Mouse (Mus musculus): Measurements from ENCODE around the gene Il11ra1. TPM values are rescaled to one million over a fixed set of nuclear protein-coding genes. Genes with fewer than 3 reads are reported as not detected.
"Not testable (repeated sequence)": the region's sequence is repeated elsewhere in the genome, so short reads cannot be mapped to it uniquely, and the experiment has no call there.

The Il11ra1 gene
- polyA plus RNA-seq, 2 experiments = 247 to 384 TPM

GRCm38 (mm10) chr4:41761680-41762079, 61.9 kb downstream of the Il11ra1 start:
- Histone ChIP-seq H3K27ac (replicated peaks; ENCODE audit: low read depth, low read length) (peak overlapping the region; percentile 93), H3K4me1 (ENCODE audit: control insufficient read depth, insufficient read depth, low read length) (peaks cover 21% of the 10 kb centered on the region), H3K9me3 (ENCODE audit: control insufficient read depth, low read length) (no peaks in the 10 kb centered on the region), H3K27me3 (ENCODE audit: control insufficient read depth, insufficient read depth, low read length) (no peaks in the 10 kb centered on the region), H3K36me3 (ENCODE audit: control insufficient read depth, insufficient read depth, low read length) (peaks cover 24% of the 10 kb centered on the region), H3K4me3 (replicated peaks; ENCODE audit: low read length) (peak overlapping the region; percentile 66), H3K9ac (ENCODE audit: low read depth, low read length, severe bottlenecking) (peak overlapping the region; percentile 68), H3K4me2 (replicated peaks; ENCODE audit: low read depth, low read length, severe bottlenecking) (peak overlapping the region; percentile 76)
- peak; percentile 7 for DNase-seq (ENCODE audit: low spot score)
- peak; percentile 7; the same call in 1 of the 2 replicates for ATAC-seq (ENCODE audit: low FRiP score, low read depth)
- no peak for TF ChIP-seq POLR2A (IDR thresholded peaks at IDR 0.05; ENCODE audit: borderline replicate concordance, extremely low read depth, insufficient read depth, insufficient read length)

GRCm38 (mm10) chr4:41762099-41762687, 62.4 kb downstream of the Il11ra1 start:
- 15% methylated on average over 8 of the region's 8 CpGs for WGBS

GRCm38 (mm10) chr4:41762688-41763114, 62.9 kb downstream of the Il11ra1 start:
- WGBS = 19% methylated on average over 8 of the region's 8 CpGs
- not testable (repeated sequence) for H3K9me3 ChIP-seq (ENCODE audit: control insufficient read depth, low read length); H3K27me3 ChIP-seq (ENCODE audit: control insufficient read depth, insufficient read depth, low read length)
- DNase-seq (ENCODE audit: low spot score) = peak; percentile 81
- Histone ChIP-seq H3K4me1 (ENCODE audit: control insufficient read depth, insufficient read depth, low read length) (peaks cover 21% of the 10 kb centered on the region), H3K36me3 (ENCODE audit: control insufficient read depth, insufficient read depth, low read length) (peaks cover 24% of the 10 kb centered on the region), H3K4me2 (replicated peaks; ENCODE audit: low read depth, low read length, severe bottlenecking) (peak overlapping the region; percentile 76), H3K27ac (replicated peaks; ENCODE audit: low read depth, low read length) (peak overlapping the region; percentile 93), H3K4me3 (replicated peaks; ENCODE audit: low read length) (peak overlapping the region; percentile 66), H3K9ac (ENCODE audit: low read depth, low read length, severe bottlenecking) (peak overlapping the region; percentile 68)
- ATAC-seq (ENCODE audit: low FRiP score, low read depth) = peak; percentile 80

More at GRCm38 (mm10) chr4:41762099-41762687, 62.4 kb downstream of the Il11ra1 start:
- Histone ChIP-seq H3K4me1 (ENCODE audit: control insufficient read depth, insufficient read depth, low read length) (peaks cover 21% of the 10 kb centered on the region), H3K27me3 (ENCODE audit: control insufficient read depth, insufficient read depth, low read length) (no peaks in the 10 kb centered on the region), H3K4me3 (replicated peaks; ENCODE audit: low read length) (peak overlapping the region; percentile 66), H3K9me3 (ENCODE audit: control insufficient read depth, low read length) (no peaks in the 10 kb centered on the region), H3K9ac (ENCODE audit: low read depth, low read length, severe bottlenecking) (peak overlapping the region; percentile 68), H3K4me2 (replicated peaks; ENCODE audit: low read depth, low read length, severe bottlenecking) (peak overlapping the region; percentile 76), H3K36me3 (ENCODE audit: control insufficient read depth, insufficient read depth, low read length) (peaks cover 26% of the 10 kb centered on the region), H3K27ac (replicated peaks; ENCODE audit: low read depth, low read length) (peak overlapping the region; percentile 93)
- ATAC-seq (ENCODE audit: low FRiP score, low read depth) (peak; percentile 87), DNase-seq (ENCODE audit: low spot score) (peak; percentile 88)
- TF ChIP-seq POLR2A (IDR thresholded peaks at IDR 0.05; ENCODE audit: borderline replicate concordance, extremely low read depth, insufficient read depth, insufficient read length) = 0 out of 2 replicates have a peak, but pooled peaks have one; percentile 31

- Histone ChIP-seq H3K27ac (replicated peaks; ENCODE audit: low read depth, low read length) (peak overlapping the region; percentile 93), H3K9ac (ENCODE audit: low read depth, low read length, severe bottlenecking) (peak overlapping the region; percentile 68; the same call in 1 of the 2 replicates), H3K36me3 (ENCODE audit: control insufficient read depth, insufficient read depth, low read length) (peaks cover 24% of the 10 kb centered on the region), H3K4me1 (ENCODE audit: control insufficient read depth, insufficient read depth, low read length) (peaks cover 21% of the 10 kb centered on the region), H3K4me2 (replicated peaks; ENCODE audit: low read depth, low read length, severe bottlenecking) (peak overlapping the region; percentile 76), H3K4me3 (replicated peaks; ENCODE audit: low read length) (peak overlapping the region; percentile 66)
- WGBS = 48% methylated on average over 3 of the region's 6 CpGs
- H3K9me3 ChIP-seq (ENCODE audit: control insufficient read depth, low read length); ATAC-seq (ENCODE audit: low FRiP score, low read depth); DNase-seq (ENCODE audit: low spot score); H3K27me3 ChIP-seq (ENCODE audit: control insufficient read depth, insufficient read depth, low read length): not testable (repeated sequence)
Observed at GRCm38 (mm10) chr4:41763176-41763575, 63.4 kb downstream of the Il11ra1 start.

- H3K9me3 ChIP-seq (ENCODE audit: control insufficient read depth, low read length); H3K4me3 ChIP-seq (replicated peaks; ENCODE audit: low read length); H3K4me2 ChIP-seq (replicated peaks; ENCODE audit: low read depth, low read length, severe bottlenecking); DNase-seq (ENCODE audit: low spot score); H3K9ac ChIP-seq (ENCODE audit: low read depth, low read length, severe bottlenecking); H3K27me3 ChIP-seq (ENCODE audit: control insufficient read depth, insufficient read depth, low read length); ATAC-seq (ENCODE audit: low FRiP score, low read depth); H3K27ac ChIP-seq (replicated peaks; ENCODE audit: low read depth, low read length); H3K4me1 ChIP-seq (ENCODE audit: control insufficient read depth, insufficient read depth, low read length): not testable (repeated sequence)
- WGBS = 77% methylated on average over 10 of the region's 10 CpGs
- peaks cover 22% of the 10 kb centered on the region for H3K36me3 ChIP-seq (ENCODE audit: control insufficient read depth, insufficient read depth, low read length)
Observed at GRCm38 (mm10) chr4:41767301-41767700, 67.5 kb downstream of the Il11ra1 start.

- DNase-seq (ENCODE audit: low spot score); ATAC-seq (ENCODE audit: low FRiP score, low read depth); H3K36me3 ChIP-seq (ENCODE audit: control insufficient read depth, insufficient read depth, low read length); H3K9ac ChIP-seq (ENCODE audit: low read depth, low read length, severe bottlenecking); H3K4me1 ChIP-seq (ENCODE audit: control insufficient read depth, insufficient read depth, low read length); H3K27me3 ChIP-seq (ENCODE audit: control insufficient read depth, insufficient read depth, low read length); H3K27ac ChIP-seq (replicated peaks; ENCODE audit: low read depth, low read length); H3K9me3 ChIP-seq (ENCODE audit: control insufficient read depth, low read length): not testable (repeated sequence)
- peak overlapping the region; percentile 18 for H3K4me3 ChIP-seq (replicated peaks; ENCODE audit: low read length)
- H3K4me2 ChIP-seq (replicated peaks; ENCODE audit: low read depth, low read length, severe bottlenecking) = peak overlapping the region; percentile 26; the same call in 1 of the 2 replicates
- WGBS = 16% methylated on average over 5 of the region's 16 CpGs
Observed at GRCm38 (mm10) chr4:41772946-41773345, 73.2 kb downstream of the Il11ra1 start.

- H3K9ac ChIP-seq (ENCODE audit: low read depth, low read length, severe bottlenecking); H3K27me3 ChIP-seq (ENCODE audit: control insufficient read depth, insufficient read depth, low read length); H3K27ac ChIP-seq (replicated peaks; ENCODE audit: low read depth, low read length); ATAC-seq (ENCODE audit: low FRiP score, low read depth); H3K4me1 ChIP-seq (ENCODE audit: control insufficient read depth, insufficient read depth, low read length); H3K9me3 ChIP-seq (ENCODE audit: control insufficient read depth, low read length); H3K36me3 ChIP-seq (ENCODE audit: control insufficient read depth, insufficient read depth, low read length): not testable (repeated sequence)
- Histone ChIP-seq H3K4me3 (replicated peaks; ENCODE audit: low read length) (peak overlapping the region; percentile 35), H3K4me2 (replicated peaks; ENCODE audit: low read depth, low read length, severe bottlenecking) (peak overlapping the region; percentile 41)
- WGBS = under 1% methylated on average over 11 of the region's 25 CpGs
- peak; percentile 55 for DNase-seq (ENCODE audit: low spot score)
Observed at GRCm38 (mm10) chr4:41773502-41773901, 73.7 kb downstream of the Il11ra1 start.

GRCm38 (mm10) chr4:41774002-41774401, 74.2 kb downstream of the Il11ra1 start, which contains the start of gene Ccl27a:
Gene Ccl27a (minus strand): TSS chr4:41774247.
- H3K27ac ChIP-seq (replicated peaks; ENCODE audit: low read depth, low read length); H3K9ac ChIP-seq (ENCODE audit: low read depth, low read length, severe bottlenecking): not testable (repeated sequence)
- WGBS = 2% methylated on average over 10 of the region's 14 CpGs

More at GRCm38 (mm10) chr4:41774002-41774401, 74.2 kb downstream of the Il11ra1 start, which contains the start of gene Ccl27a:
- not testable (repeated sequence) for H3K27me3 ChIP-seq (ENCODE audit: control insufficient read depth, insufficient read depth, low read length); H3K9me3 ChIP-seq (ENCODE audit: control insufficient read depth, low read length); H3K36me3 ChIP-seq (ENCODE audit: control insufficient read depth, insufficient read depth, low read length); H3K4me1 ChIP-seq (ENCODE audit: control insufficient read depth, insufficient read depth, low read length); ATAC-seq (ENCODE audit: low FRiP score, low read depth)
- Histone ChIP-seq H3K4me3 (replicated peaks; ENCODE audit: low read length) (peak within 1 kb of the TSS; percentile 35), H3K4me2 (replicated peaks; ENCODE audit: low read depth, low read length, severe bottlenecking) (peak within 1 kb of the TSS; percentile 41)
- DNase-seq (ENCODE audit: low spot score) = peak; percentile 84

Measured in limb, embryonic 14.5 days (tissue).